Mouse (Mus musculus) cortical plate, adult 2 months (tissue): ENCODE data around the gene Zfp992.
"Not testable (repeated sequence)": the region's sequence is repeated elsewhere in the genome, so short reads cannot be mapped to it uniquely, and the experiment has no call there.

Source experiments
- CTCF ChIP-seq: fragments of 200-500 bp; IDR thresholded peaks from 2 replicates; pipeline ENCODE4 v1.5.1; 2011; ENCODE audit warnings: mild to moderate bottlenecking, control low read depth, low read length; ENCODE audit not compliant: insufficient read depth; ENCODE audit errors: extremely low read depth
- POLR2A ChIP-seq: fragments of 200-500 bp; IDR thresholded peaks from 2 replicates; pipeline ENCODE4 v1.6.1; 2011; ENCODE audit warnings: mild to moderate bottlenecking, low read length, control low read depth; ENCODE audit not compliant: insufficient read depth; ENCODE audit errors: extremely low read depth

DNA sequence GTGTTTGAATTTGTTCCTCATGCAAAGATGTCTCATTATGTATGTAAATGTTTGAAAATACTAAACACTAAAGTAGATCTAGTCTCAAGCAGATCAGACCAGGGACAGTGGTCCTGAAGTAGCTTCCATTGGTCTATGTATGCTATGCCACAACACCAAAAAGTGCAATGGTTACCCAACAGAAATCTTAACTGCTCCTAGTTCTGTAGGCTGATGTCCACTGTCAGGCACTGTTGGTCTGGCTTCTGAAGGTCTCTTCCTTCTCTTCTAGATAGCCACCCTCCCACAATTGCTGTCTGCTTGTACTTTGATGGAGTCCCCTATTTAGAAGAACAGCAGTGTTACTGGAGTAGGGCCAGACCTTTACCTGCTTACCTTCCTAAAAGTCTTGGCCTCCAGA is 4.5 kb upstream of the Zfp992 start:
- TF ChIP-seq CTCF, POLR2A: not testable (repeated sequence)
